Mouse (Mus musculus) intestine, postnatal 0 days (tissue): Measurements from ENCODE around the gene Kcna1. TPM values are rescaled to one million over a fixed set of nuclear protein-coding genes. Genes with fewer than 3 reads are reported as not detected.

Experiments used
- ATAC-seq: fragments of 200-750 bp; cut with Nextera tagmentation; 2 replicates; pipeline ENCODE4 v1.8.0; 2017; ENCODE audit warnings: mild to moderate bottlenecking, moderate TSS enrichment, moderate library complexity
- H3K27ac ChIP-seq: fragments of 300-500 bp; sonication (generic); 2 replicates; pipeline ENCODE4 v1.5.1; 2014; ENCODE audit warnings: mild to moderate bottlenecking, low read depth, low read length, moderate library complexity
- H3K27me3 ChIP-seq: fragments of 300-500 bp; sonication (generic); replicated peaks from 2 replicates; pipeline ENCODE4 v1.6.1; 2014; ENCODE audit warnings: low read length, mixed read lengths; ENCODE audit not compliant: control insufficient read depth, insufficient read depth
- H3K36me3 ChIP-seq: fragments of 300-500 bp; sonication (generic); 2 replicates; pipeline ENCODE4 v1.6.1; 2014; ENCODE audit warnings: mild to moderate bottlenecking, moderate library complexity; ENCODE audit not compliant: control insufficient read depth, insufficient read depth
- H3K4me1 ChIP-seq: fragments of 300-500 bp; sonication (generic); replicated peaks from 2 replicates; pipeline ENCODE4 v1.6.1; 2014; ENCODE audit warnings: antibody characterized with exemption, low read length, mixed read lengths; ENCODE audit not compliant: control insufficient read depth, insufficient read depth
- H3K4me2 ChIP-seq: fragments of 300-500 bp; sonication (generic); replicated peaks from 2 replicates; pipeline ENCODE4 v1.6.1; 2014; ENCODE audit warnings: low read depth, mild to moderate bottlenecking, moderate library complexity
- H3K4me3 ChIP-seq: fragments of 300-500 bp; sonication (generic); 2 replicates; pipeline ENCODE4 v1.5.1; 2014; ENCODE audit warnings: low read depth, low read length
- H3K9ac ChIP-seq: fragments of 300-500 bp; sonication (generic); 2 replicates; pipeline ENCODE4 v1.6.1; 2014; ENCODE audit warnings: mild to moderate bottlenecking, low read depth, low read length
- H3K9me3 ChIP-seq: fragments of 300-500 bp; sonication (generic); 2 replicates; pipeline ENCODE4 v1.6.1; 2016; ENCODE audit warnings: mixed run types; ENCODE audit not compliant: control insufficient read depth
- CTCF ChIP-seq: sonication (generic); IDR thresholded peaks from 2 replicates; pipeline ENCODE4 v1.5.1; 2016; ENCODE audit warnings: low read depth, mild to moderate bottlenecking, control low read depth, antibody characterized with exemption, moderate library complexity
- WGBS: fragments of 180-500 bp; shearing (Covaris S2); extraction: QIAGEN DNeasy Blood & Tissue Kit; methylation state at CpG from one replicate; pipeline ENCODE4 v1.1.7; 2014; 5-methylcytosine and 5-hydroxymethylcytosine counted together
- polyA plus RNA-seq: library from polyadenylated mRNA; unstranded; fragments of >200 nt; fragmentation: Nextera tagmentation; extraction: Ambion mirVana; gene quantifications from 2 replicates; pipeline ENCODE4 v1.2.1, GENCODE M21; 2015

Gene Kcna1
- polyA plus RNA-seq, 1 experiment from 2014 or later, result 0.16 TPM

DNA sequence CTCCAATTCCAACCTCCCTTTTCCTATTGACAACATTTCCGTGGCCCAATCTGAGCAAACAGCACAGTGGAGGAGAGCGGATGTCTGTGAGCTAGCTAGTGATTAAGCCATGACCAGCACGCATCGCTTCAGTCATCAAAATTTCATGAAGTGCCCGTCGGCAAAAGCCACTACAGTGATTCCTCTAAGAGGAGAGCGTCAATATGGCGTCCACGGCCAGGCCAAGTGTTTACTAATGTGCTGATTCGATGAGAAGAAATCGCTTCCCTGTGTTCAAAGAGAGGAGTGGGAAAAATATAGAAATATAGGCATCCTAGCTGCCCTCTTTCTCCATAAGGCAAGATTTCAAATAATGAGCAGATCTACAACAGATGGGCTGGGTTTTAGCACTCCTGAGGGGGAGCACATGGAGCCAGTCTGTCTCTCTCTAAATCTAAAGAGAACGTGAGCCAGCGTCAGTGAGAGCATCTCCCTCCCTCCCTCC, 44.3 kb downstream of the Kcna1 start:
- Histone ChIP-seq H3K9ac (no peak overlapping the region), H3K27me3 (no peaks in the 10 kb centered on the region), H3K27ac (no peak overlapping the region), H3K4me1 (no peaks in the 10 kb centered on the region), H3K9me3 (no peaks in the 10 kb centered on the region), H3K4me3 (no peak overlapping the region), H3K4me2 (no peak overlapping the region), H3K36me3 (no peaks in the 10 kb centered on the region)
- TF ChIP-seq CTCF, result no peak
- no peak for ATAC-seq
- 83% methylated on average over 13 of the region's 13 CpGs for WGBS

- WGBS, result 79% methylated on average over 3 of the region's 3 CpGs
- ATAC-seq, result no peak
- peak; percentile 56 for TF ChIP-seq CTCF
Measured at GRCm38 (mm10) chr6:126599201-126599995, 46.8 kb downstream of the Kcna1 start.

DNA sequence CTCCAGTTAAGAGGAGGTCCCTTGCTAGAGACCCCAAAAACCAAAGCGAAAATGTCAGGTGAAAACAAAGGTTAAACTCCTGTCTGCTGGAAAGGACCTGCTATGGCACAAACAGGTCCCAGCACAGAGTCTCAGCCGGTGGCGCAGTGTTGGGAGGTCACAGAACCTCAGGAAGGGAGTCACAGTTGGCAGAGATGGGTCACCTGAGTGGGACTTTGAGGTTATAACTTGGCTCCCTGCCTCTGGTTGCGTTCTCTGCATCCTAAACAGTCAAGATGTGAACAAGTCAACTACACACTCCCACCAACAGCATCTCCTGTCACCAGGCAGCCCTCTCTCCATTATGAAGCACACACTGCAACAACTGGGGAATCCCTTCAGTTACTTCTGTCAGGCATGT, 48.4 kb downstream of the Kcna1 start:
- H3K4me3 ChIP-seq, result no peak overlapping the region
- 88% methylated on average over 4 of the region's 4 CpGs for WGBS
- no peak for ATAC-seq
- no peak overlapping the region for H3K4me2 ChIP-seq
- H3K9ac ChIP-seq, result no peak overlapping the region
- H3K27ac ChIP-seq, result no peak overlapping the region
- TF ChIP-seq CTCF, result no peak
- H3K27me3 ChIP-seq, result no peaks in the 10 kb centered on the region
- no peaks in the 10 kb centered on the region for H3K36me3 ChIP-seq
- H3K9me3 ChIP-seq, result no peaks in the 10 kb centered on the region
- no peaks in the 10 kb centered on the region for H3K4me1 ChIP-seq

More at GRCm38 (mm10) chr6:126599201-126599995, 46.8 kb downstream of the Kcna1 start:
- H3K27ac ChIP-seq, result no peak overlapping the region
- H3K9me3 ChIP-seq, result no peaks in the 10 kb centered on the region
- no peak overlapping the region for H3K4me3 ChIP-seq
- H3K9ac ChIP-seq, result no peak overlapping the region
- no peak overlapping the region for H3K4me2 ChIP-seq
- H3K4me1 ChIP-seq, result no peaks in the 10 kb centered on the region
- no peaks in the 10 kb centered on the region for H3K27me3 ChIP-seq
- H3K36me3 ChIP-seq, result no peaks in the 10 kb centered on the region

DNA sequence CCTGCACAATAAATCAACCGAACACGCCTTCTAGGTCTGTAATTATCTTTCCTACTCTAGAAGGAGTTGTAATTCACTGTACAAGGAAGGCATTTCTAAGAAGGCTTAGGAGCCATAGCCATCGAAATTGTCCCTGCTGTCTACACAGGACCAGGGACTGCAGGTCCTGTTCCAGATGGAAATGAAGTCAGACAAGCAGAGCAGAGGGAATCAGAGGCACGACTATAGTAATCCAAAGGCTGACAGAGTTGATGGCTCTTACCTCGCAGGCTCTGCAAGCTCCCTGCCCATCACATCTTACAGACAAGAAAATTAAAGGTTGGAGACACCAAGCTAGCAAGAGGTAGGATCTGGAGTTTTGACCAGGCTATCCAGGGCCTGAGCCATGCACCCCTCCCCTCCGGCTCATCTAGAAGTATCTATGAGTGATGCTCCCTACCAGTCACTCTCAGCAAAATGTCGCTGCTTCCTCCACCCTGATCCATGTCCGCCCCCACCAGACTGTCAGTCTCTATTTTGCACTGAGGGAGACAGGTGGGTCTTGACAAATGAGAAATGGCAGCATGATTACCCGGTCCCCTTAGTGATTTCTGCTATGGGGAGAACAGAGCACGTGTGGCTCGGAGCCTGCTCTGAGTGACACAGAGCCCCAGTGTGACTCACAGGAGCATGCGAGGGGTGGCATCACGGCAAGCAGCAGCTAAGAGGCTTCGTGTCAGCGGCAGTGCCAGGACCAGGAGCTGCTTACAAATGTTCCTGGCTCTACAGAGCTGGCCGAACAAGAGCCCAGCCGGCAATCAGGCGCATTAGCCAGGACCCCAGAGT, 50.2 kb downstream of the Kcna1 start:
- Histone ChIP-seq H3K4me2 (no peak overlapping the region), H3K9me3 (no peaks in the 10 kb centered on the region), H3K9ac (no peak overlapping the region), H3K4me3 (no peak overlapping the region), H3K27ac (no peak overlapping the region), H3K4me1 (no peaks in the 10 kb centered on the region), H3K36me3 (no peaks in the 10 kb centered on the region), H3K27me3 (no peaks in the 10 kb centered on the region)
- TF ChIP-seq CTCF, result no peak
- WGBS, result 77% methylated on average over 18 of the region's 18 CpGs
- no peak for ATAC-seq

GRCm38 (mm10) chr6:126595130-126595529, 51.1 kb downstream of the Kcna1 start:
- Histone ChIP-seq H3K9ac (no peak overlapping the region), H3K27me3 (no peaks in the 10 kb centered on the region), H3K36me3 (no peaks in the 10 kb centered on the region), H3K4me3 (no peak overlapping the region), H3K4me1 (no peaks in the 10 kb centered on the region), H3K9me3 (no peaks in the 10 kb centered on the region), H3K27ac (no peak overlapping the region), H3K4me2 (no peak overlapping the region)
- TF ChIP-seq CTCF, result no peak
- ATAC-seq, result no peak
- WGBS, result 37% methylated on average over 5 of the region's 5 CpGs

- Histone ChIP-seq H3K4me1 (no peaks in the 10 kb centered on the region), H3K36me3 (no peaks in the 10 kb centered on the region), H3K9ac (no peak overlapping the region), H3K4me2 (no peak overlapping the region), H3K27ac (no peak overlapping the region), H3K27me3 (no peaks in the 10 kb centered on the region), H3K9me3 (no peaks in the 10 kb centered on the region), H3K4me3 (no peak overlapping the region)
- TF ChIP-seq CTCF, result no peak
- no peak for ATAC-seq
- 73% methylated on average over 8 of the region's 8 CpGs for WGBS
Measured at GRCm38 (mm10) chr6:126594365-126594764, 51.8 kb downstream of the Kcna1 start.
